Mouse (Mus musculus): ENCODE data around the gene Gm20604.

The Gm20604 gene

GRCm38 (mm10) chr12:102758403-102758756, at the start of gene Gm20604:
Gene Gm20604, minus strand, starts transcription at chr12:102758672.
- DNase-seq (ENCODE audit: extremely low spot score, low spot score), result no peak

- DNase-seq (ENCODE audit: extremely low spot score, low spot score), result no peak
These were observed 41.1 kb upstream of the Gm20604 start for GRCm38 (mm10) chr12:102799528-102799927.

GRCm38 (mm10) chr12:102787927-102788326, 29.5 kb upstream of the Gm20604 start:
- DNase-seq (ENCODE audit: extremely low spot score, low spot score), result no peak

- no peak for DNase-seq (ENCODE audit: extremely low spot score, low spot score)
These were observed 27.1 kb upstream of the Gm20604 start for GRCm38 (mm10) chr12:102785593-102785985.

- DNase-seq (ENCODE audit: extremely low spot score, low spot score), result no peak
These were observed 26.6 kb upstream of the Gm20604 start for GRCm38 (mm10) chr12:102784899-102785592.

- no peak for DNase-seq (ENCODE audit: extremely low spot score, low spot score)
These were observed 24.4 kb upstream of the Gm20604 start for GRCm38 (mm10) chr12:102782841-102783240.

- no peak for DNase-seq (ENCODE audit: extremely low spot score, low spot score)
These were observed 21.0 kb upstream of the Gm20604 start for GRCm38 (mm10) chr12:102779452-102779851.

GRCm38 (mm10) chr12:102778151-102778550, 19.7 kb upstream of the Gm20604 start:
- DNase-seq (ENCODE audit: extremely low spot score, low spot score), result no peak

- DNase-seq (ENCODE audit: extremely low spot score, low spot score), result no peak
These were observed 17.6 kb upstream of the Gm20604 start for GRCm38 (mm10) chr12:102776035-102776434.

GRCm38 (mm10) chr12:102772676-102773075, 14.2 kb upstream of the Gm20604 start:
- DNase-seq (ENCODE audit: extremely low spot score, low spot score), result no peak

GRCm38 (mm10) chr12:102771601-102772000, 13.1 kb upstream of the Gm20604 start:
- DNase-seq (ENCODE audit: extremely low spot score, low spot score), result no peak

- DNase-seq (ENCODE audit: extremely low spot score, low spot score), result no peak
These were observed 10.5 kb upstream of the Gm20604 start for GRCm38 (mm10) chr12:102769000-102769399.

- no peak for DNase-seq (ENCODE audit: extremely low spot score, low spot score)
These were observed 5.2 kb upstream of the Gm20604 start for GRCm38 (mm10) chr12:102763696-102764095.

GRCm38 (mm10) chr12:102761668-102762067, 3.2 kb upstream of the Gm20604 start:
- DNase-seq (ENCODE audit: extremely low spot score, low spot score), result no peak

- DNase-seq (ENCODE audit: extremely low spot score, low spot score), result no peak
These were observed 464 bp upstream of the Gm20604 start for GRCm38 (mm10) chr12:102758936-102759335.

GRCm38 (mm10) chr12:102757689-102758402, 626 bp downstream of the Gm20604 start, which contains the start of the genes Gm28051, Gon7 and Ubr7:
Gene Gm28051, minus strand, starts transcription at chr12:102757765.
Gene Gon7, minus strand, starts transcription at chr12:102757803.
Gene Ubr7, plus strand, starts transcription at chr12:102757967.
- peak; percentile 98 for DNase-seq (ENCODE audit: extremely low spot score, low spot score)

- DNase-seq (ENCODE audit: extremely low spot score, low spot score), result no peak
These were observed 1.3 kb downstream of the Gm20604 start for GRCm38 (mm10) chr12:102757055-102757688.

GRCm38 (mm10) chr12:102756304-102756703, 2.2 kb downstream of the Gm20604 start:
- DNase-seq (ENCODE audit: extremely low spot score, low spot score), result no peak

GRCm38 (mm10) chr12:102748256-102748655, 10.2 kb downstream of the Gm20604 start:
- DNase-seq (ENCODE audit: extremely low spot score, low spot score), result no peak

GRCm38 (mm10) chr12:102744839-102745238, 13.6 kb downstream of the Gm20604 start:
- no peak for DNase-seq (ENCODE audit: extremely low spot score, low spot score)

GRCm38 (mm10) chr12:102743589-102744574, 14.6 kb downstream of the Gm20604 start, which contains the start of the genes Moap1 and Tmem251:
Gene Moap1, minus strand, starts transcription at chr12:102743661.
Gene Tmem251, plus strand, starts transcription at chr12:102743762.
- peak; percentile 93 for DNase-seq (ENCODE audit: extremely low spot score, low spot score)

Measured in neural tube, embryonic 10.5 days (tissue).